Mouse (Mus musculus): ENCODE results near the gene Bub1b. TPM values are rescaled to one million over a fixed set of nuclear protein-coding genes. Genes with fewer than 3 reads are reported as not detected.

Gene Bub1b
- total RNA-seq, 2 experiments from 2014 or later, result 21.7 to 36.4 TPM

GRCm38 (mm10) chr2:118689875-118690274, 91.9 kb downstream of the Bub1b start:
- no peak for ATAC-seq (replicated peaks; ENCODE audit: low FRiP score, poor library complexity, severe bottlenecking)

Other genes with a start within 250 kb of the Bub1b start
- gene Gpr176, start 224.8 kb upstream of the Bub1b start, total RNA-seq (2015; ENCODE audit: low replicate concordance), result not detected in 2 replicates
- gene Gpr176, start 224.8 kb upstream of the Bub1b start, total RNA-seq (2017; ENCODE audit: low replicate concordance), result not detected in 2 replicates
- gene Eif2ak4, start 209.6 kb upstream of the Bub1b start, total RNA-seq (2015; ENCODE audit: low replicate concordance), result 3.1 and 7.3 TPM in 2 replicates
- gene Eif2ak4, start 209.6 kb upstream of the Bub1b start, total RNA-seq (2017; ENCODE audit: low replicate concordance), result 2.6 and 3.1 TPM in 2 replicates
- 39.8 and 109 TPM in 2 replicates for gene Srp14, start 118.5 kb upstream of the Bub1b start, total RNA-seq (2015; ENCODE audit: low replicate concordance)
- 61.2 and 71.2 TPM in 2 replicates for gene Srp14, start 118.5 kb upstream of the Bub1b start, total RNA-seq (2017; ENCODE audit: low replicate concordance)
- 2.1 and 12.7 TPM in 2 replicates for gene Bmf, start 48.5 kb upstream of the Bub1b start, total RNA-seq (2015; ENCODE audit: low replicate concordance)
- gene Bmf, start 48.5 kb upstream of the Bub1b start, total RNA-seq (2017; ENCODE audit: low replicate concordance), result 1.4 and 3.2 TPM in 2 replicates
- gene Pak6, start 65.1 kb downstream of the Bub1b start, total RNA-seq (2015; ENCODE audit: low replicate concordance), result not detected in 2 replicates
- 0.77 TPM in 1 of 2 replicates, not detected in the other for gene Pak6, start 65.1 kb downstream of the Bub1b start, total RNA-seq (2017; ENCODE audit: low replicate concordance)
- gene Ankrd63, start 105.8 kb downstream of the Bub1b start, total RNA-seq (2015; ENCODE audit: low replicate concordance), result 0.19 TPM in 1 of 2 replicates, not detected in the other
- 0.14 TPM in 1 of 2 replicates, not detected in the other for gene Ankrd63, start 105.8 kb downstream of the Bub1b start, total RNA-seq (2017; ENCODE audit: low replicate concordance)
- gene Plcb2, start 130.2 kb downstream of the Bub1b start, total RNA-seq (2015; ENCODE audit: low replicate concordance), result 30.7 and 38.9 TPM in 2 replicates
- 13.7 and 17.6 TPM in 2 replicates for gene Plcb2, start 130.2 kb downstream of the Bub1b start, total RNA-seq (2017; ENCODE audit: low replicate concordance)
- gene Inafm2, start 147.5 kb downstream of the Bub1b start, total RNA-seq (2015; ENCODE audit: low replicate concordance), result 6.5 and 10.4 TPM in 2 replicates
- gene Inafm2, start 147.5 kb downstream of the Bub1b start, total RNA-seq (2017; ENCODE audit: low replicate concordance), result 3.5 and 4.6 TPM in 2 replicates
- gene Ccdc9b, start 164.4 kb downstream of the Bub1b start, total RNA-seq (2015; ENCODE audit: low replicate concordance), result not detected in 2 replicates
- 0.17 TPM in 1 of 2 replicates, not detected in the other for gene Ccdc9b, start 164.4 kb downstream of the Bub1b start, total RNA-seq (2017; ENCODE audit: low replicate concordance)
- gene Phgr1, start 174.6 kb downstream of the Bub1b start, total RNA-seq (2015; ENCODE audit: low replicate concordance), result not detected in 2 replicates
- not detected in 2 replicates for gene Phgr1, start 174.6 kb downstream of the Bub1b start, total RNA-seq (2017; ENCODE audit: low replicate concordance)
- gene Disp2, start 181.5 kb downstream of the Bub1b start, total RNA-seq (2015; ENCODE audit: low replicate concordance), result not detected in 2 replicates
- gene Disp2, start 181.5 kb downstream of the Bub1b start, total RNA-seq (2017; ENCODE audit: low replicate concordance), result 0.14 TPM in 1 of 2 replicates, not detected in the other
- gene Knstrn, start 215.8 kb downstream of the Bub1b start, total RNA-seq (2015; ENCODE audit: low replicate concordance), result 16.5 and 19.8 TPM in 2 replicates
- gene Knstrn, start 215.8 kb downstream of the Bub1b start, total RNA-seq (2017; ENCODE audit: low replicate concordance), result 51.9 and 67.3 TPM in 2 replicates